Mouse (Mus musculus) T-helper 1 cell (primary cell): ENCODE results near the gene Chd4.
"Not testable (repeated sequence)": the region's sequence is repeated elsewhere in the genome, so short reads cannot be mapped to it uniquely, and the experiment has no call there.

ENCODE experiments used
- in situ Hi-C: fragments of 300-600 bp; cut with MboI, MseI; formaldehyde crosslinking; loops from one replicate; pipeline ENCODE4 v1.15.1; 2025; ENCODE audit warnings: high pct_unique_total_duplicates

The Chd4 gene

GRCm38 (mm10) chr6:125095391-125096278, at the start of gene Chd4:
Chd4 (plus strand) TSS chr6:125095981.
- in situ Hi-C loops: no loop called here

DNA sequence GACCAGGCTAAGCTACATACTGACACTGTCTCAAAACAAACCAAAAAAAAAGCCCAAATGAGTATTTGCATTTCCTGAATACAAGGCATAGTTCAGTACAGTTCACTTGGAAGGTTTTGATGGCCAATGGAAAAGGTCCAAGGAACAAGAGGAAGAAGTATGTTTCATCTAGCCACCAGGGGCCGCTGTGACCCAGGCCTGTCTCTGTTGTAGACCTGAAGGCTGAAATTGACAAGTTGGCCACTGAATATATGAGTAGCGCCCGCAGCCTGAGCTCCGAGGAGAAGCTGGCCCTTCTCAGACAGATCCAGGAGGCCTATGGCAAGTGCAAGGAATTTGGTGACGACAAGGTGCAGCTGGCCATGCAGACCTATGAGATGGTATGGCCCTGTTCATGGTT, 49.1 kb upstream of the Chd4 start:
- in situ Hi-C loops: loop anchor here (5.0 kb wide), 1 partner anchor 36 kb away; no protein-coding TSS in a partner anchor

GRCm38 (mm10) chr6:125049678-125050077, 46.1 kb upstream of the Chd4 start, which contains the start of gene Acrbp:
Acrbp (plus strand) TSS chr6:125049689.
- in situ Hi-C loops: loop anchor here (5.0 kb wide), 1 partner anchor 33 kb away; no protein-coding TSS in a partner anchor

DNA sequence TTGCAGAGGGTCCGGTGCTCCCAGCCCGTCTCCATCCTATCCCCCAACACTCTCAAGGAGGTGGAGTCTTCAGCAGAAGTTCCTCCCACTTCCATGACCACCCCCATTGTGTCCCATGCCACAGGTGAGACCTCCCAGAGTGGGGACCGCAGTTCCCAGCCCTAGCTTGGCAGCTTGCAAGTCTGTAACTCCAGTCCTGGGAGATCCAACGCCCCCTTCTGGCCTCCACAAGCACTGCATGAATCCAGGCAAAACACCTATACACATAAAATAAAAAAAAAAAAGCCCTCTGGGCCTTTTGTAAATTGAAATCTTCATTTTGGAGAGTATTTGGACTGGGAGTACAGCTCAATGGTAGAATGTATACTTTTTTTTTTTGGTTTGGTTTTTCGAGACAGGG, 44.5 kb upstream of the Chd4 start:
- in situ Hi-C loops: no loop called here

DNA sequence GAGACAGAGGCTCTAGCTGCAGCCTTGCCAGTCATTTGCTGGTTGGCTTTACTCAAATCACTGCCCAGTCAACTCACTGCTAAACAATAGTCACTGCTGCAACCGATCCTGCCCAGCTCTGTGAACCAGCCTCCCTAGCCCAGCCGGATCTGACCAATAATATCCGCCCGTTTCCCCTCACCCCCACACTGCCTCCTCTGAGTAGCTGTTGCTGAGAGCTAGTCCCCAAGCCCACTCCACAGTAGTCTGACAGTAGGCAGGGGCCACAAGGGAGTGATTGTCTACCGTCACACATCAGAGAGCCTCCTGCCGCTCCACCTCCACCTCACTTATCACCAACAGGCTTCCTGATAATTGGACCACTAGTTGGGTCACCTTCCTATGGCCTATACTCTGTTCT, 34.3 kb upstream of the Chd4 start:
- in situ Hi-C loops: no loop called here

DNA sequence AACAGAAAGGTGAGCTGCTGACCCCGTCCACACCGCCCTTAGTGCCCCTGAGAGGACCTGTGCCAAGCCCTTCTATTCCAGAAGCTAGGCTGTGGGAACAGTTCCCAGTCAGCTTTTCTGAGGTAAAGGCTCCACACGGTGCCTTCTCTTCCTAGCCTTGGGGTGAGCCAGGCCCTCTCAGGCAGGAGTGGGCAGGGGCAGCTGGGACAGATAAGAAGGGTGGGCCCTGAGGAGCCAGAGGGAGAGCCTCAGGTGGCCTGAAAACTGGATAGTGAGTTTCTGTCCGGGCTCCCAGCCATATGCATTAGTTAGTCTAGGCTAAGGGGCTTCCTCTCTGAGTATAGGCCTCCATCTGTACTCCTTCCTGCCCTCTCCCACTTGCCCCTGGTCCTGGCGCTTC, 33.3 kb upstream of the Chd4 start:
- in situ Hi-C loops: no loop called here

DNA sequence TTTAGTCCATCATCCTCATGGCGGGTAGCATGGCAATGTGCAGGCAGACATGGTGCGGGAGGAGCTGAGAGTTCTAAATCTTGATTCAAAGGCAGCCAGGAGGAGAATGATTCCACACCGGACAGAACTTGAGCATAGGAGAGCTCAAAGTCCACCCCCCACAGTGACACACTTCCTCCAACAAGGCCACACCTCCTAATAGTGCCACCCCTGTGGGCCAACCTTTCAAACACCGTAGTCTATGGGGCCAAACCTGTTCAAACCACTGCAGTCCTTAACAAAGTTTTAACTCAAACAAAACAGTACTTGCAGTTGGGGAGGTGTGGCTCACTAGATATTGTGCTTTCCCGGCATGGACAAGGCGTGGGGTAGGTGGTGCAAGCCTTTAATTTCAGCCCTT, 31.9 kb upstream of the Chd4 start:
- in situ Hi-C loops: no loop called here

- in situ Hi-C loops: not testable (repeated sequence)
These were observed 30.6 kb upstream of the Chd4 start for GRCm38 (mm10) chr6:125065223-125065622.

DNA sequence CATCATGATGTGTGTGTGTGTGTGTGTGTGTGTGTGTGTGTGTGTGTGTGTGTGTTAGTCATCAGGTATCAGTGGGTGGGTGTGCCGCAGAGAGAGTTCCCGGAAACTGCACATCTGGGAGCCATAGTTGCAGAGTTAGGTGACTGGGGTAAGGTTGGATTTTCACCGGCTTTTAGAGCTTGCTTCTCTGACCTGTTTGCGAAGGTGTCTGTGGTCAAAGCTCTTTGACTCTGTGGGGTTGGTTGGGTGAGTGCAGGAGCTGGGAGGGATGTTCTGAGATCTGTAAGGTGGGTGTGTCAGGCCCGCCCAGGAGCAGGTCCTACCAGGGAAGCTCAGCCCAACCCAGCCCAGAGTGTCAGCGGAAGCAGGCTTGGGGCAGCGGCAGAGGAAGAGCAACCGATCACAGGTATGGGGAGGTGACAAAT, 28.2 kb upstream of the Chd4 start, which contains the start of gene Lpar5:
Gene Lpar5, plus strand, starts transcription at position 350 of the 425 bp plus-strand sequence.
- in situ Hi-C loops: no loop called here

DNA sequence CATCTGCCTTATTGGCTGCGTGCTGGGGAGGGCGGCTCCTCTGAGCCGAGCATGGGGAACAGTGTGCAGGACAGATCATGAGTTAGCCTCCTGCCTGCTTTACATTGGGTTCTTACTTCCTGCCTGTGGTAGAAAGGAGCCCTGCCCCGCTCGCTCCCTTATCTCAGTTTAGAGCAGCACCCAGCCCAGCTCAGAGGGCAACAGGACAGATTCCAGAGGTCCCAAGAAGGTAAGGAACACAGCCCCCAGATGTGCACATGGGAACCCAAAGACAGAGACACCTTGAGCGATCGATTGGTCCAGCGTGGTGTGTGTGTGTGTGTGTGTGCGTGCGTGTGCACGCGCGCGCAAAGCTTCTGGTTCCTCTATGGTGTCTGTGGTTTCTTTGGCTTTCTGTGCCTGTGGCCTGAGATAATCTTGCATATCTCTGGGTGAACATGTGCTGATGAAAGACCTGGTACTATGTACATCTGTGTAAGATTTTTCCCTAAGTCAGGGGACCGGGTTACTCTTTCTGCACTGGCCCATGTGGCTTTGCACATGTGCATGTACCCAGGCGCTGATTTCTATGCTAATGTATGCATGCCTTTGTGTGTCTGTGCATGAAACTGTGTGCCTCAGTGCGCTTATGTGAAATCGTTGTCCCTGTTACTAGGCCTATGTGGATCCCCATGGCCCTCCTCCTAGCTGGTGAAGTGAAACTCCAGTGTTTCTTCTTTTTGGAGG, 24.4 kb upstream of the Chd4 start:
- in situ Hi-C loops: no loop called here

DNA sequence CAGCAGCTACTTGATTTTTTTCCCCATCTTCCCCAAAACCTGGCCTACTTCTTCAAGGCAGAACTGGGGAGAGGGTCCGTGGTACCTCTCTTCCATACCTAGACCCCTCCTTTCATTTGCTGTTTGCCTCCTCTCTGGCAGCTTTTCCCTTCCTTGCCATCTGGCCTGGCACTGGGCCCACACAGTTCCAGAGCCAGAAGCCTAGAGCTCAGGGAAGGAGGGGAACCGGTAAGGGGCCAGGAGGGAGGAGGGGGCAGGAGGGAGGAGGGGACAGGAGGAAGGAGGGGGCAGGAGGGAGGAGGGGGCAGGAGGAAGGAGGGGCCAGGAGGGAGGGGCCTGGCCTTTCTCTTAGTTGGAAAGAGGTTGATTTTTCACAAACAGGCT, 23.9 kb upstream of the Chd4 start:
- in situ Hi-C loops: no loop called here

DNA sequence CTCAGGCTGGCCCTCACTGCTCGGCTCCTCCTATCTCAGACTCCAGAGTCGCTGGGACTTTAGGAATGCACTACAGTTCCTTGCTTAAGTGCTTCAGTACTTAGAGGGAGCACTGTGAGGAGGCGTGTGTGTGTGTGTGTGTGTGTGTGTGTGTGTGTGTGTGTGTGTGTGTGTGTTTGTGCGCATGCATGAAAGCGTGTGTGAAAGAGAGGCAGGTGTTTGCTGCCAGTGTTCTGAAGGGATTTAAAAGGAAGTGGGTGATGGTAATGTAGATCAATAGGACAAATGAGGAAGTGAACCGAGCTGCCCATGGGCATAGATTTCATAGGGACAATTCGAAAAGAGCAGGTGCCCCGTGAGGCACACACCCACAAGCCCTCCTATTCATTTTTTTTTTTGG, 22.0 kb upstream of the Chd4 start:
- in situ Hi-C loops: no loop called here

GRCm38 (mm10) chr6:125081394-125081793, 14.4 kb upstream of the Chd4 start:
- in situ Hi-C loops: loop anchor here (5.0 kb wide), 1 partner anchor 34 kb away; the partner anchor contains the start of gene Acrbp

DNA sequence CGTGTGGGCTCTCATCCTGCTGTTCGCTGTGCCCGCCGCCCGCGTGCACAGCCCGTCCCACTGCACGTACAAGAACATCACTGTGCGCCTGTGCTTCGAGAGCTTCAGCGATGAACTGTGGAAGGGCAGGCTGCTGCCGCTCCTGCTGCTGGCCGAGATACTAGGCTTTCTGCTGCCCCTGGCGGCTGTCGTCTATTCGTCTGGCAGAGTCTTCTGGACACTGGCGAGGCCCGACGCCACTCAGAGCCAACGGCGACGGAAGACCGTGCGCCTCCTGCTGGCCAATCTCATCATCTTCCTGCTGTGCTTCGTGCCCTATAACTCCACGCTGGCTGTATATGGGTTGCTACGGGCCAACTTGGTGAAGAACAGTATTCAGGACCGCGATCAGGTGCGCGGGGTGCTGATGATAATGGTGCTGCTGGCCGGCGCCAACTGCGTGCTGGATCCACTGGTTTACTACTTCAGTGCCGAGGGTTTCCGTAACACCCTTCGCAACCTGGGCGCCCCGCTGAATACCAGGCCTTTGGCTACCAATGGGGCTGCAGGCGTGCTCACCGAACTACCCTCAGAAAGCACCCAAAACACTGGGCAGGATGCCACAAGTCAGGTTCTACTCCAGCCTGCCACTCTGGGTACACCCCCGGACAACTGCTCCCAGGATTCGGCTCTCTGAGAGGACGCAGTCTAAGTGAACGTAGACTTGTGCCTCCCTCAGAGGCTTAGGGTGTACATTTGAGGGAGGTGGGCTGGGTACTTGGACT, 13.8 kb upstream of the Chd4 start:
- in situ Hi-C loops: loop anchor here (5.0 kb wide), 1 partner anchor 35 kb away; the partner anchor contains the start of gene Acrbp

DNA sequence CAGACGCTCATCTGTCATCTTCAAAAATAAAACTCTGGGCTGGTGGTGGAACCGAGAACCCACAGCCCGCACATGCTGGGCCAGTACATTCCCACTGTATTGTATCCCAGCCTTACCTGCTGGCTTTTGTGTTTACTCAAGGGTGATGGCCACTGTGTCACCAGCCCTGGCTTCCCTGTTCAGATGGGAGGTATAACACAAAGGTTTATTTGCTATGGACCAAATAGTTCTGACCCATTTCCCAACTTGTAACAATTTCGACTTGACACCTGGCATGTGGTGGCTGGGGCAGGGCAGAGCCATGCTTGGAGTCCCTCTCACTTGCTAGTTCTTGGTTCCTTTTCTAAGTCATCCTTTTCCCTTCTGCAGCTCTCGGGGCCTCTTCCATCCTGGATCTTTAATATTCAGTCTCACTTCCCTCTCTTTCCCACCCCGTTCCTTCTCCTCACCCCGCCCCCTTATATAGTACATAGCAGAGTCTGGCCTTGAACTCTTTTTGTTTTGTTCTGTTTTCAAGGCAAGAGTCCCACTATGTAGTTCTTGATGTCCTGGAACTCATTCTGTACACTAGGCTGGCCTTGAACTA, 12.9 kb upstream of the Chd4 start:
- in situ Hi-C loops: loop anchor here (5.0 kb wide), 1 partner anchor 36 kb away; the partner anchor contains the start of gene Acrbp

DNA sequence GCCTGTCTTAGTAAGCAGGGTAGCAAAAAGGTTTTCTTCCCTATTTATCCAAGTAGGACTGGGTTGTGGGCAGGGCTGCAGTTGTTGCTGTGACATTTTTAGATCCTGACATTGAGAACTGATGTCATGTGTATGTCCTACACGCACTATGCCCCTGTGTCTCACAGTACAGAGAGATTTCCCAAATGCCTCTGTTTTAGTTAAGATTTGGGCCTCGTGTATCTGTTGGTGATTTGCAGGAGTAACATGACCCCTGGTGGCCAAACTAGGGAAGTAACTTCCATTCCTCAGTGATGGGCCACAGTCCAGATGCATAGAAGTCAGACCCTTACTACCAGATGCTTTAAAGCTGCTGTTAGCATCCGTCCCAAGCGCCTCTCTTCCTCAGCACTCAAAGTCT, 11.4 kb upstream of the Chd4 start:
- in situ Hi-C loops: loop anchor here (5.0 kb wide), 1 partner anchor 37 kb away; the partner anchor contains the start of gene Acrbp

DNA sequence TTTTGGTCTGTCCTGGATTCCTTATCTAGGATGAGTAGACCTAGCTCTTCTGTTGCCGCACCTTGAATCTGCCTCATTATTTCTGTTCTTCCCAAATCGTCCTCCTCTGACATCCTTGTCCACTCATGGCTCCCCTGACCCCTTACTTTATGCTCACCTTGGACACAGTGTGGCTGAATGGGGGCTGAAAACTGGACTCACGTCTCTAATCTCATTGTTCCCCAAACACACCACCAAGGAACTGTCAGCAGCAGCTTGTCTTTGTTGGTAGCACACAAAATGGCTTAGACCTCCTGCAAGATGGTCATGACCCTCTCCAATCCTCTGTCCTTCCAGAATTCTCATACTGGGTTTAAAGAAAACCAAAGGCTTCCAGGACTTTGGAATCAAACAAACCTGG, 7.8 kb upstream of the Chd4 start:
- in situ Hi-C loops: no loop called here

GRCm38 (mm10) chr6:125088561-125089321, 7.0 kb upstream of the Chd4 start:
- in situ Hi-C loops: no loop called here

DNA sequence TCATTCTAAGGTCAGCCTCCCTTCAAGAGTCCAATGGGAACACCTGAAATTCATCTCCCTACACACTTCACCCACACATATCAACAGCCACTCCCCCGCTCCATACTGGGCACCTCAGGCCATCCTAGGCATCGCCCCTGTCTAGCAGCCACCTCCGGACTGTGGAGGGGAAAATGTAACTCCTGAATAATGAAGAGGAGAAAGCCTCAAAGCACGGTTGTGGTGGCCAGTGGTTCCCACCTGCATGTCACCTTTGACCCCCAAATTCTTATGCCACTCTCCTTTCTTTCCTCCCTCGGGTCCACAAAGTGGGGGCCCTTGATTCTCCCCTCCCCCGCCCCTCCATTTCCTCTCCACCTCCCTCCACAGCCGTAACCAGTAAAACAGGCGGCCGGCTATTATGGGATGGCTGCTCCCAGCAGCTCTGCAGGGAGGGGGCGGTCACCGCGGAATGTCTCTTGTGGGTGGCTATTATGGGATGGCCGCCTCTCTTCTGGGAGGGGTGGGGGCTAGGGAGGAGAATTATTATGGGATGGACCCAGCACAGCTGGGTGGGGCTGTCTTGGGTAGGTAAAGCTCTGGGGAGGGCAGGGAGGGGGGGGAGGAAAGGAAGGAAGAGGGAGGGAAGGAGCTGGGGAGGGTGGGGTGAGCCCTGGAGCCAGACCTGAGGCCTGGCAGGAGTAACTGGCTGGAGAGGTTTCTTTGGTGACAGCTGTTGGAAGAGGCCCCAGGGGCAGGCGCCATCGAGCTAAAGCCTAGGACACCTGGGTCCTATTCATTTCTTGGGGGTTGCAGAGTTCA, 6.1 kb upstream of the Chd4 start:
- in situ Hi-C loops: no loop called here
